Mouse (Mus musculus): ENCODE results near the gene Tpcn1. TPM values are rescaled to one million over a fixed set of nuclear protein-coding genes. Genes with fewer than 3 reads are reported as not detected.

The Tpcn1 gene
- polyA plus RNA-seq, 1 experiment from 2014 or later = 31.5 TPM

- Histone ChIP-seq H3K27ac (ENCODE audit: low read depth, low read length) (peak overlapping the region; percentile 71), H3K4me3 (ENCODE audit: low read depth, low read length) (0 out of 2 replicates have a peak overlapping the region, but pooled peaks have one; percentile 16), H3K9ac (ENCODE audit: low read depth, low read length) (no peak overlapping the region), H3K36me3 (ENCODE audit: control insufficient read depth, insufficient read depth) (peaks cover 23% of the 10 kb centered on the region), H3K4me1 (replicated peaks; ENCODE audit: control insufficient read depth, insufficient read depth, low read length) (peaks cover 17% of the 10 kb centered on the region; the same call in 1 of the 2 replicates), H3K4me2 (replicated peaks; ENCODE audit: low read depth) (peak overlapping the region; percentile 59), H3K9me3 (ENCODE audit: control insufficient read depth) (no peaks in the 10 kb centered on the region), H3K27me3 (replicated peaks; ENCODE audit: control insufficient read depth, insufficient read depth, low read length) (no peaks in the 10 kb centered on the region)
- TF ChIP-seq CTCF (IDR thresholded peaks at IDR 0.05; ENCODE audit: low read depth) = no peak
- 5% methylated on average over 16 of the region's 16 CpGs for WGBS
- 0 out of 2 replicates have a peak, but pooled peaks have one; percentile 13 for ATAC-seq
These were observed 27.7 kb downstream of the Tpcn1 start for GRCm38 (mm10) chr5:120560616-120561311.

GRCm38 (mm10) chr5:120560129-120560615, 28.3 kb downstream of the Tpcn1 start:
- Histone ChIP-seq H3K27ac (ENCODE audit: low read depth, low read length) (peak overlapping the region; percentile 71), H3K4me2 (replicated peaks; ENCODE audit: low read depth) (peak overlapping the region; percentile 59), H3K4me1 (replicated peaks; ENCODE audit: control insufficient read depth, insufficient read depth, low read length) (peaks cover 13% of the 10 kb centered on the region; the same call in 1 of the 2 replicates), H3K4me3 (ENCODE audit: low read depth, low read length) (no peak overlapping the region), H3K27me3 (replicated peaks; ENCODE audit: control insufficient read depth, insufficient read depth, low read length) (no peaks in the 10 kb centered on the region), H3K36me3 (ENCODE audit: control insufficient read depth, insufficient read depth) (peaks cover 29% of the 10 kb centered on the region), H3K9me3 (ENCODE audit: control insufficient read depth) (no peaks in the 10 kb centered on the region), H3K9ac (ENCODE audit: low read depth, low read length) (no peak overlapping the region)
- TF ChIP-seq CTCF (IDR thresholded peaks at IDR 0.05; ENCODE audit: low read depth) = no peak
- no peak for ATAC-seq
- WGBS = 48% methylated on average over 9 of the region's 9 CpGs

GRCm38 (mm10) chr5:120558762-120559161, 29.7 kb downstream of the Tpcn1 start:
- Histone ChIP-seq H3K4me1 (replicated peaks; ENCODE audit: control insufficient read depth, insufficient read depth, low read length) (peaks cover 13% of the 10 kb centered on the region; the same call in 1 of the 2 replicates), H3K4me3 (ENCODE audit: low read depth, low read length) (no peak overlapping the region), H3K27ac (ENCODE audit: low read depth, low read length) (no peak overlapping the region), H3K9ac (ENCODE audit: low read depth, low read length) (no peak overlapping the region), H3K27me3 (replicated peaks; ENCODE audit: control insufficient read depth, insufficient read depth, low read length) (no peaks in the 10 kb centered on the region), H3K36me3 (ENCODE audit: control insufficient read depth, insufficient read depth) (peaks cover 42% of the 10 kb centered on the region), H3K9me3 (ENCODE audit: control insufficient read depth) (no peaks in the 10 kb centered on the region), H3K4me2 (replicated peaks; ENCODE audit: low read depth) (0 out of 2 replicates have a peak overlapping the region, but pooled peaks have one; percentile 9)
- WGBS = 35% methylated on average over 14 of the region's 14 CpGs
- no peak for TF ChIP-seq CTCF (IDR thresholded peaks at IDR 0.05; ENCODE audit: low read depth)
- ATAC-seq = no peak

- Histone ChIP-seq H3K4me2 (replicated peaks; ENCODE audit: low read depth) (no peak overlapping the region), H3K27ac (ENCODE audit: low read depth, low read length) (no peak overlapping the region), H3K27me3 (replicated peaks; ENCODE audit: control insufficient read depth, insufficient read depth, low read length) (no peaks in the 10 kb centered on the region), H3K4me3 (ENCODE audit: low read depth, low read length) (no peak overlapping the region), H3K36me3 (ENCODE audit: control insufficient read depth, insufficient read depth) (peaks cover 49% of the 10 kb centered on the region), H3K9ac (ENCODE audit: low read depth, low read length) (no peak overlapping the region), H3K4me1 (replicated peaks; ENCODE audit: control insufficient read depth, insufficient read depth, low read length) (peaks cover 10% of the 10 kb centered on the region; the same call in 1 of the 2 replicates), H3K9me3 (ENCODE audit: control insufficient read depth) (no peaks in the 10 kb centered on the region)
- 85% methylated on average over 8 of the region's 8 CpGs for WGBS
- TF ChIP-seq CTCF (IDR thresholded peaks at IDR 0.05; ENCODE audit: low read depth) = no peak
- ATAC-seq = no peak
These were observed 30.4 kb downstream of the Tpcn1 start for GRCm38 (mm10) chr5:120558041-120558440.

- Histone ChIP-seq H3K4me3 (ENCODE audit: low read depth, low read length) (no peak overlapping the region), H3K9ac (ENCODE audit: low read depth, low read length) (no peak overlapping the region), H3K4me2 (replicated peaks; ENCODE audit: low read depth) (no peak overlapping the region), H3K4me1 (replicated peaks; ENCODE audit: control insufficient read depth, insufficient read depth, low read length) (peaks cover 10% of the 10 kb centered on the region; the same call in 1 of the 2 replicates), H3K9me3 (ENCODE audit: control insufficient read depth) (no peaks in the 10 kb centered on the region), H3K27ac (ENCODE audit: low read depth, low read length) (no peak overlapping the region), H3K27me3 (replicated peaks; ENCODE audit: control insufficient read depth, insufficient read depth, low read length) (no peaks in the 10 kb centered on the region), H3K36me3 (ENCODE audit: control insufficient read depth, insufficient read depth) (peaks cover 71% of the 10 kb centered on the region)
- no peak for TF ChIP-seq CTCF (IDR thresholded peaks at IDR 0.05; ENCODE audit: low read depth)
- ATAC-seq = no peak
- WGBS = 91% methylated on average over 24 of the region's 24 CpGs
These were observed 32.6 kb downstream of the Tpcn1 start for GRCm38 (mm10) chr5:120555871-120556270.

GRCm38 (mm10) chr5:120550673-120551072, 37.8 kb downstream of the Tpcn1 start:
- no peak overlapping the region for H3K9ac ChIP-seq (ENCODE audit: low read depth, low read length)
- TF ChIP-seq CTCF (IDR thresholded peaks at IDR 0.05; ENCODE audit: low read depth) = no peak
- no peaks in the 10 kb centered on the region for H3K9me3 ChIP-seq (ENCODE audit: control insufficient read depth)
- no peaks in the 10 kb centered on the region for H3K4me1 ChIP-seq (replicated peaks; ENCODE audit: control insufficient read depth, insufficient read depth, low read length)
- 96% methylated on average over 5 of the region's 5 CpGs for WGBS
- no peak overlapping the region for H3K4me3 ChIP-seq (ENCODE audit: low read depth, low read length)
- no peak for ATAC-seq
- no peaks in the 10 kb centered on the region for H3K27me3 ChIP-seq (replicated peaks; ENCODE audit: control insufficient read depth, insufficient read depth, low read length)
- no peak overlapping the region for H3K4me2 ChIP-seq (replicated peaks; ENCODE audit: low read depth)
- peaks cover 76% of the 10 kb centered on the region for H3K36me3 ChIP-seq (ENCODE audit: control insufficient read depth, insufficient read depth)
- peak overlapping the region; percentile 28 for H3K27ac ChIP-seq (ENCODE audit: low read depth, low read length)

Data from intestine, postnatal 0 days (tissue).